Mouse (Mus musculus) forebrain, embryonic 14.5 days (tissue): Measurements from ENCODE around the gene Hbs1l. TPM values are rescaled to one million over a fixed set of nuclear protein-coding genes. Genes with fewer than 3 reads are reported as not detected.

Source experiments
- ATAC-seq: fragments of 200-750 bp; cut with Nextera tagmentation; 2 replicates; pipeline ENCODE4 v1.8.0; 2017; ENCODE audit warnings: mild to moderate bottlenecking, moderate library complexity
- DNase-seq: peaks from one replicate; pipeline ENCODE4 v3.0.0-alpha.2; 2015; ENCODE audit warnings: low spot score
- H3K27ac ChIP-seq: fragments of 300-500 bp; sonication (generic); 2 replicates; pipeline ENCODE4 v1.5.1; 2014; ENCODE audit warnings: low read depth, mild to moderate bottlenecking, control low read depth, low read length, moderate library complexity
- H3K27me3 ChIP-seq: fragments of 300-500 bp; sonication (generic); replicated peaks from 2 replicates; pipeline ENCODE4 v1.6.1; 2014; ENCODE audit warnings: low read length, control low read depth, mixed read lengths; ENCODE audit not compliant: control insufficient read depth, insufficient read depth
- H3K36me3 ChIP-seq: fragments of 300-500 bp; sonication (generic); 2 replicates; pipeline ENCODE4 v1.6.1; 2014; ENCODE audit warnings: low read length, control low read depth; ENCODE audit not compliant: control insufficient read depth, insufficient read depth
- H3K4me1 ChIP-seq: fragments of 300-500 bp; sonication (generic); 2 replicates; pipeline ENCODE4 v1.6.1; 2014; ENCODE audit warnings: antibody characterized with exemption, low read length, control low read depth; ENCODE audit not compliant: control insufficient read depth, insufficient read depth
- H3K4me2 ChIP-seq: fragments of 300-500 bp; sonication (generic); 2 replicates; pipeline ENCODE4 v1.6.1; 2014; ENCODE audit warnings: mild to moderate bottlenecking, control low read depth, low read length
- H3K4me3 ChIP-seq: fragments of 300-500 bp; sonication (generic); 2 replicates; pipeline ENCODE4 v1.5.1; 2014; ENCODE audit warnings: low read depth, low read length, control low read depth
- H3K9ac ChIP-seq: fragments of 300-500 bp; sonication (generic); 2 replicates; pipeline ENCODE4 v1.6.1; 2014; ENCODE audit warnings: mild to moderate bottlenecking, low read length, control low read depth, moderate library complexity
- H3K9me3 ChIP-seq: fragments of 300-500 bp; sonication (generic); replicated peaks from 2 replicates; pipeline ENCODE4 v1.6.1; 2016; ENCODE audit warnings: low read length, control low read depth, mixed read lengths; ENCODE audit not compliant: control insufficient read depth
- whole genome bisulfite sequencing: fragments of 180-500 bp; shearing (Covaris S2); extraction: QIAGEN DNeasy Blood & Tissue Kit; methylation state at CpG from one replicate; pipeline ENCODE4 v1.1.7; 2014; 5-methylcytosine and 5-hydroxymethylcytosine counted together
- polyA plus RNA-seq: library from polyadenylated mRNA; unstranded; fragments of >200 nt; fragmentation: Nextera tagmentation; extraction: Ambion mirVana; gene quantifications from 2 replicates; pipeline ENCODE4 v1.2.1, GENCODE M21; 2014

Hbs1l gene
- polyA plus RNA-seq, 1 experiment from 2014 or later, result 95.0 TPM

- Histone ChIP-seq H3K36me3 (no peaks in the 10 kb centered on the region), H3K27ac (no peak overlapping the region), H3K9ac (no peak overlapping the region), H3K27me3 (no peaks in the 10 kb centered on the region), H3K4me2 (no peak overlapping the region), H3K4me1 (no peaks in the 10 kb centered on the region), H3K4me3 (no peak overlapping the region), H3K9me3 (no peaks in the 10 kb centered on the region)
- 60% methylated on average over 2 of the region's 2 CpGs for WGBS
- DNase-seq, result no peak
- no peak for ATAC-seq
These were observed 104.7 kb downstream of the Hbs1l start for GRCm38 (mm10) chr10:21400453-21400852.

DNA sequence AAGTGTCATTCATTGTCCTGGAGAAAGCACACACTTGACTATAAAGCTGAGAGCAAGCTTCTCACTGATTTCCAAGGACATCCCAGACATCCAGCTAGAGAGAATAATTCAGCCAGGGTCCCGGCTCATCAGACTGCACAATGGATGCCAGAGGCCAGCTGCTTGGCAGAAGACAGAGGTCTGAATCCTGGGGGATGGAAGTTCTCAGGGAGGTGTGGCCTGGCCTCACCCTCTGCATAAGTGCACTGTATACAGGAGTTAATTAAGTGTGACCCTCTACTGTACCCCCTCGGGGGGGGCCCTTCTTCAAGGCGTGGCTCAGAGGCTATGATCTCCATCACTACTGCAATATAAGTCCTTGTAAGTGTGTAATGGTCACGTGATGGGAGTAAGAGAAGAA, 105.5 kb downstream of the Hbs1l start:
- Histone ChIP-seq H3K27ac (no peak overlapping the region), H3K36me3 (no peaks in the 10 kb centered on the region), H3K4me3 (no peak overlapping the region), H3K4me2 (no peak overlapping the region), H3K9me3 (no peaks in the 10 kb centered on the region), H3K27me3 (no peaks in the 10 kb centered on the region), H3K9ac (no peak overlapping the region), H3K4me1 (no peaks in the 10 kb centered on the region)
- DNase-seq, result no peak
- no peak for ATAC-seq
- WGBS, result 71% methylated on average over 4 of the region's 4 CpGs

GRCm38 (mm10) chr10:21404822-21405221, 109.0 kb downstream of the Hbs1l start:
- DNase-seq, result no peak
- no peaks in the 10 kb centered on the region for H3K27me3 ChIP-seq
- no peaks in the 10 kb centered on the region for H3K36me3 ChIP-seq
- ATAC-seq, result no peak
- no peak overlapping the region for H3K4me2 ChIP-seq
- H3K9ac ChIP-seq, result no peak overlapping the region
- no peak overlapping the region for H3K4me3 ChIP-seq
- no peaks in the 10 kb centered on the region for H3K4me1 ChIP-seq
- no peak overlapping the region for H3K27ac ChIP-seq
- H3K9me3 ChIP-seq, result no peaks in the 10 kb centered on the region
- WGBS, result 86% methylated on average over 4 of the region's 4 CpGs

GRCm38 (mm10) chr10:21405707-21406534, 110.1 kb downstream of the Hbs1l start:
- Histone ChIP-seq H3K4me3 (no peak overlapping the region), H3K36me3 (no peaks in the 10 kb centered on the region), H3K4me1 (no peaks in the 10 kb centered on the region), H3K9me3 (no peaks in the 10 kb centered on the region), H3K27me3 (no peaks in the 10 kb centered on the region), H3K9ac (no peak overlapping the region), H3K4me2 (no peak overlapping the region), H3K27ac (no peak overlapping the region)
- DNase-seq (no peak), ATAC-seq (no peak)
- WGBS, result 83% methylated on average over 11 of the region's 11 CpGs

- Histone ChIP-seq H3K4me1 (no peaks in the 10 kb centered on the region), H3K27me3 (no peaks in the 10 kb centered on the region), H3K4me3 (no peak overlapping the region), H3K36me3 (no peaks in the 10 kb centered on the region), H3K9ac (no peak overlapping the region), H3K9me3 (no peaks in the 10 kb centered on the region), H3K4me2 (no peak overlapping the region), H3K27ac (no peak overlapping the region)
- ATAC-seq (no peak), DNase-seq (no peak)
- WGBS, result 80% methylated on average over 5 of the region's 5 CpGs
These were observed 114.9 kb downstream of the Hbs1l start for GRCm38 (mm10) chr10:21410711-21411110.

- H3K4me1 ChIP-seq, result no peaks in the 10 kb centered on the region
- WGBS, result 73% methylated on average over 6 of the region's 6 CpGs
- no peaks in the 10 kb centered on the region for H3K27me3 ChIP-seq
- H3K27ac ChIP-seq, result no peak overlapping the region
- ATAC-seq (no peak), DNase-seq (no peak)
- H3K4me3 ChIP-seq, result no peak overlapping the region
- no peak overlapping the region for H3K4me2 ChIP-seq
- H3K9ac ChIP-seq, result no peak overlapping the region
- no peaks in the 10 kb centered on the region for H3K9me3 ChIP-seq
- H3K36me3 ChIP-seq, result no peaks in the 10 kb centered on the region
These were observed 115.9 kb downstream of the Hbs1l start for GRCm38 (mm10) chr10:21411621-21412205.

DNA sequence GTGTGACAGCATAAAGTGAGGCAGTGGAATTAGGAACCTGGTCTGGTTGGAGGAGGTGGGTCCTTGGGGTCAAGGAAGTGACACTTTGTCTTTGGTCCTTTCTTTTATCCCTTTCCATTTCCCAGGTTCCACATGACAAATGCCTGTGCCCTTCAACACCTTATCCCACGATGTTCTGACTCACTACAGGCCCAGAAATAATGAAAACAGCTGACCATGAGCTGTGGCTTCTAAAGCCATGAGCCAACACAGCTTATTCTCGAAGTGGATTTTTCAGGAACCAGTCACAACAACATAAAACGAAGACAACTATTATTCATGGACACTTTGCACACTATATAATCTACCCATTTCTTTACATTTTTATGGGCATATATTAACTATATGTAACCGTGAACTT, 119.3 kb downstream of the Hbs1l start:
- H3K4me2 ChIP-seq, result no peak overlapping the region

DNA sequence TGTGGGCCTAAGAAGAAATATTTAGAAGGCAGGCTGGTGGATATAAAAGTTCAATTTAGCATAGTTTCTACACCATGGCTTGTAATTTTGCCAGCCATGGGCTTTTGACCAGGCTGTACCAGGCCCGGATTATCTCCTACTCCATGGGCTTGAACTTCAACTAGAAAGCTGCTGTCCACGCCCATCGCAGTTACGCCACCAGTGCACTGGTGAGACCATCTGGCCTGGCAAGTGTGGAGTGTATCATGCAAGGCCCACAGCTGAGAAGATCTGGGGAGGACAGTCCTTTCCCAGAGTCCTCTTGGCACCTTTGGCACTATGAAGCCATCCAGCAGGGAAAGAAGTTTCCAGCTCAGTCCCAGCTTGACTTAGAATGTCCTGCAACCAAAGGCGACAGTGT, 120.4 kb downstream of the Hbs1l start:
- Histone ChIP-seq H3K9me3 (no peaks in the 10 kb centered on the region), H3K4me3 (no peak overlapping the region), H3K27ac (no peak overlapping the region), H3K4me1 (no peaks in the 10 kb centered on the region), H3K36me3 (no peaks in the 10 kb centered on the region), H3K9ac (no peak overlapping the region), H3K4me2 (no peak overlapping the region), H3K27me3 (no peaks in the 10 kb centered on the region)
- no peak for DNase-seq
- ATAC-seq, result no peak
- WGBS, result 93% methylated on average over 5 of the region's 5 CpGs

More for the DNA sequence above, 119.3 kb downstream of the Hbs1l start:
- no peak for DNase-seq
- no peak overlapping the region for H3K9ac ChIP-seq
- H3K27ac ChIP-seq, result no peak overlapping the region
- no peaks in the 10 kb centered on the region for H3K36me3 ChIP-seq
- no peak overlapping the region for H3K4me3 ChIP-seq
- WGBS, result 79% methylated on average over 4 of the region's 4 CpGs
- H3K4me1 ChIP-seq, result no peaks in the 10 kb centered on the region
- no peaks in the 10 kb centered on the region for H3K9me3 ChIP-seq
- H3K27me3 ChIP-seq, result no peaks in the 10 kb centered on the region
- ATAC-seq, result no peak
